15 mouse cellular contexts compared by ENCODE assay signal in the genomic region with DNA sequence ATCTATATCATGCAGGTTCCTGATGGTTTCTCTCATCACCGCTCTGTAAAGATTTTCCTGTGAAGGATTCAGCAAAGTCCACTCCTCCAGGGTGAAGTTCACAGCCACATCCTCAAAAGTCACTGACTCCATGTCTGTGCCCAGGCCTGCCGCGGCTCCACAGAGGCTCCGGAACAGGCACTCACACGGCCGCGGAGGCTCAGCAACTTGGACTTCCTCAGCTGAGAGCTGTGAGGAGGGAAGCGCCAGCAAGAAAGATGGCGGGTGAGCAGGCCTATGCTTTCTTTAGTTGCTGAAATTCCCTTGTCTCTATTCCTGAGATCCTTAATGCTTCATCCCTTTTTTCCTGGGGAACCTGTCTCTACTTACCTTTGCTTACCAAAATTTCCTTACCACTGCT. TPM values are rescaled to one million over a fixed set of nuclear protein-coding genes. Genes with fewer than 3 reads are reported as not detected.
"Had no signal": no experiment of that assay in that cellular context is flagged by ENCODE, and none has a peak within 500 bp of the region (broad histone marks: within the 10 kb centered on the region; RNA-seq: fewer than 3 reads in every experiment).

No protein-coding gene starts in this region.

RNA-seq across cellular contexts. Expression of a gene that starts 0.9 kb away (rescaled TPM):
- total RNA-seq: liver, adult 2 months had no signal
- polyA plus RNA-seq: kidney, embryonic 15.5 days; limb, embryonic 11.5 days; limb, embryonic 14.5 days; liver, adult 2 months; lung, embryonic 16.5 days; macrophage; myocyte; neural tube, embryonic 13.5 days; small intestine, adult 2 months; spleen, adult 2 months; stomach, embryonic 16.5 days; urinary bladder, adult 2 months had no signal

RNA-seq across cellular contexts. Expression of a gene that starts 29.9 kb away (rescaled TPM):
- polyA plus RNA-seq: macrophage; myocyte; spleen, adult 2 months had no signal

RNA-seq across cellular contexts. Expression of a gene that starts 55.0 kb away (rescaled TPM):
- total RNA-seq: layer of hippocampus, postnatal 36 days; left cerebral cortex, postnatal 36 days had no signal
- polyA plus RNA-seq: kidney, adult 2 months; limb, embryonic 11.5 days; lung, embryonic 16.5 days; myocyte; neural tube, embryonic 13.5 days had no signal
